Mouse (Mus musculus) liver, embryonic 15.5 days (tissue): ENCODE measurements around the gene Dll1. TPM values are rescaled to one million over a fixed set of nuclear protein-coding genes. Genes with fewer than 3 reads are reported as not detected.

Experiments
- ATAC-seq: fragments of 200-750 bp; cut with Nextera tagmentation; 2 replicates; pipeline ENCODE4 v1.8.0; 2017; ENCODE audit warnings: moderate number of reproducible peaks, mild to moderate bottlenecking, moderate library complexity; ENCODE audit not compliant: insufficient read depth
- H3K27ac ChIP-seq: fragments of 300-500 bp; sonication (generic); replicated peaks from 2 replicates; pipeline ENCODE4 v1.5.1; 2015; ENCODE audit warnings: mild to moderate bottlenecking, inconsistent platforms
- H3K27me3 ChIP-seq: fragments of 300-500 bp; sonication (generic); 2 replicates; pipeline ENCODE4 v1.6.1; 2015; ENCODE audit warnings: mild to moderate bottlenecking, inconsistent platforms
- H3K36me3 ChIP-seq: fragments of 300-500 bp; sonication (generic); replicated peaks from 2 replicates; pipeline ENCODE4 v1.6.1; 2015; ENCODE audit warnings: moderate library complexity, mild to moderate bottlenecking, inconsistent platforms
- H3K4me1 ChIP-seq: fragments of 300-500 bp; sonication (generic); replicated peaks from 2 replicates; pipeline ENCODE4 v1.6.1; 2015; ENCODE audit warnings: inconsistent platforms
- H3K4me2 ChIP-seq: fragments of 300-500 bp; sonication (generic); 2 replicates; pipeline ENCODE4 v1.6.1; 2015; ENCODE audit warnings: moderate library complexity, mild to moderate bottlenecking, inconsistent platforms
- H3K4me3 ChIP-seq: fragments of 300-500 bp; sonication (generic); replicated peaks from 2 replicates; pipeline ENCODE4 v1.5.1; 2015; ENCODE audit warnings: mild to moderate bottlenecking, inconsistent platforms
- H3K9ac ChIP-seq: fragments of 300-500 bp; sonication (generic); 2 replicates; pipeline ENCODE4 v1.6.1; 2015; ENCODE audit warnings: moderate library complexity, mild to moderate bottlenecking, inconsistent platforms
- H3K9me3 ChIP-seq: fragments of 300-500 bp; sonication (generic); replicated peaks from 2 replicates; pipeline ENCODE4 v1.6.1; 2016; ENCODE audit warnings: inconsistent platforms
- WGBS: fragments of 180-500 bp; shearing (Covaris S2); methylation state at CpG from one replicate; pipeline ENCODE4 v1.1.7; 2015; ENCODE audit warnings: mixed read lengths; ENCODE audit not compliant: insufficient replicate concordance; 5-methylcytosine and 5-hydroxymethylcytosine counted together
- polyA plus RNA-seq: library from polyadenylated mRNA; unstranded; fragments of >200 nt; fragmentation: Nextera tagmentation; extraction: Ambion mirVana; gene quantifications from 2 replicates; pipeline ENCODE4 v1.2.1, GENCODE M21; 2015

The Dll1 gene
- polyA plus RNA-seq, 1 experiment from 2014 or later: 1.5 TPM

GRCm38 (mm10) chr17:15363656-15364055 lies 13.0 kb downstream of the Dll1 start:
- Histone ChIP-seq H3K4me2 (no peak overlapping the region), H3K27ac (no peak overlapping the region), H3K36me3 (0 out of 2 replicates have a peak, but pooled peaks cover 6% of the 10 kb centered on the region), H3K4me1 (no peaks in the 10 kb centered on the region), H3K9me3 (no peaks in the 10 kb centered on the region), H3K4me3 (no peak overlapping the region), H3K27me3 (no peaks in the 10 kb centered on the region), H3K9ac (no peak overlapping the region)
- WGBS: 47% methylated on average over 3 of the region's 3 CpGs
- ATAC-seq: no peak

DNA sequence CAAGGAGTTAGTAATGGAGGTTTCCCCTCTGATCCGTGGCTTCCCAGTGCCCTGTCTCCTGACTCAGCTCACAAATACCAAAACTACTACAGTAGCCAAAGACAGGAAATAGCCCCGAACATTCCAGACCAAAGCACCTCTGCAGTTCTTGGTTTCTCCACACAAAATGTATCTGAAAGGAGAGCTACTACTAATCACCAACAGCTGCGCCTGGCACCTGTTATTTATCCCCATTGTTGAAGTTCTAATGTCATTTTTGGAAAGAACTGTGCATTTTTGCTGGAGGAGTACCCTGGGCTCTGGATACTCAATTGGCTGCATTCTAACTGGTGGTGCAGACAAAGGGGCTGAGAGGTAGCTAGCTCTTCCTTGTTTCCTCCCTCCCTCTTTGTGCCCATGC lies 19.6 kb downstream of the Dll1 start:
- WGBS: 37% methylated on average over 3 of the region's 3 CpGs
- ATAC-seq: no peak
- no peaks in the 10 kb centered on the region for H3K27me3 ChIP-seq
- H3K36me3 ChIP-seq: no peaks in the 10 kb centered on the region
- H3K4me1 ChIP-seq: no peaks in the 10 kb centered on the region
- H3K9ac ChIP-seq: no peak overlapping the region
- no peak overlapping the region for H3K4me2 ChIP-seq
- no peaks in the 10 kb centered on the region for H3K9me3 ChIP-seq
- no peak overlapping the region for H3K27ac ChIP-seq
- H3K4me3 ChIP-seq: no peak overlapping the region

DNA sequence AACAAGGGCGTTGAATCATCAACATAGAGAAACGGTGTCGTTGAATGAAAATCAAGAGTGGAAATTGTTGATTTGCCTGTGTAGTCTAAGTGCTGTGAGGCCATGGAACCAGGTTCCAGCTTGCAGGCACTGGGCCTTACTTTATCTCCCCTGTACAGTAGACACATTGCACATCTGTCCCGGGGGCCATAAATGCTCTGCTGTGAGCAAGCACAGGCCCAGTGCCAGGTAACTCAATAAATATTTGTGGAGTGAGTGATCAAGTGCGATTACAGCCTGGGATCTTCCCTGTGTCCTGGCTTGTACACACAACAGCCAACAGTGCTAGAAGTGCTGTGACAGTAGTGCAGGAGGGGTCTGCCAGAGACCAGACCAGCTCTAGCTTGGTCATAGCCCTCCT lies 20.1 kb downstream of the Dll1 start:
- H3K27me3 ChIP-seq: no peaks in the 10 kb centered on the region
- WGBS: 61% methylated on average over 5 of the region's 5 CpGs
- H3K27ac ChIP-seq: no peak overlapping the region
- H3K36me3 ChIP-seq: no peaks in the 10 kb centered on the region
- no peak for ATAC-seq
- H3K9ac ChIP-seq: no peak overlapping the region
- H3K4me3 ChIP-seq: no peak overlapping the region
- H3K4me1 ChIP-seq: no peaks in the 10 kb centered on the region
- H3K9me3 ChIP-seq: no peaks in the 10 kb centered on the region
- H3K4me2 ChIP-seq: no peak overlapping the region

- no peak overlapping the region for H3K9ac ChIP-seq
- no peak overlapping the region for H3K4me2 ChIP-seq
- H3K4me3 ChIP-seq: no peak overlapping the region
- no peaks in the 10 kb centered on the region for H3K4me1 ChIP-seq
- WGBS: 75% methylated on average over 3 of the region's 3 CpGs
- no peaks in the 10 kb centered on the region for H3K27me3 ChIP-seq
- no peak for ATAC-seq
- no peaks in the 10 kb centered on the region for H3K9me3 ChIP-seq
- no peaks in the 10 kb centered on the region for H3K36me3 ChIP-seq
- no peak overlapping the region for H3K27ac ChIP-seq
These were observed 21.6 kb downstream of the Dll1 start for GRCm38 (mm10) chr17:15355072-15355471.

- no peak overlapping the region for H3K4me2 ChIP-seq
- no peaks in the 10 kb centered on the region for H3K9me3 ChIP-seq
- no peaks in the 10 kb centered on the region for H3K27me3 ChIP-seq
- no peaks in the 10 kb centered on the region for H3K36me3 ChIP-seq
- H3K9ac ChIP-seq: no peak overlapping the region
- no peaks in the 10 kb centered on the region for H3K4me1 ChIP-seq
- H3K27ac ChIP-seq: no peak overlapping the region
- H3K4me3 ChIP-seq: no peak overlapping the region
- ATAC-seq: no peak
- 70% methylated on average over 2 of the region's 2 CpGs for WGBS
These were observed 22.7 kb downstream of the Dll1 start for GRCm38 (mm10) chr17:15354006-15354405.

DNA sequence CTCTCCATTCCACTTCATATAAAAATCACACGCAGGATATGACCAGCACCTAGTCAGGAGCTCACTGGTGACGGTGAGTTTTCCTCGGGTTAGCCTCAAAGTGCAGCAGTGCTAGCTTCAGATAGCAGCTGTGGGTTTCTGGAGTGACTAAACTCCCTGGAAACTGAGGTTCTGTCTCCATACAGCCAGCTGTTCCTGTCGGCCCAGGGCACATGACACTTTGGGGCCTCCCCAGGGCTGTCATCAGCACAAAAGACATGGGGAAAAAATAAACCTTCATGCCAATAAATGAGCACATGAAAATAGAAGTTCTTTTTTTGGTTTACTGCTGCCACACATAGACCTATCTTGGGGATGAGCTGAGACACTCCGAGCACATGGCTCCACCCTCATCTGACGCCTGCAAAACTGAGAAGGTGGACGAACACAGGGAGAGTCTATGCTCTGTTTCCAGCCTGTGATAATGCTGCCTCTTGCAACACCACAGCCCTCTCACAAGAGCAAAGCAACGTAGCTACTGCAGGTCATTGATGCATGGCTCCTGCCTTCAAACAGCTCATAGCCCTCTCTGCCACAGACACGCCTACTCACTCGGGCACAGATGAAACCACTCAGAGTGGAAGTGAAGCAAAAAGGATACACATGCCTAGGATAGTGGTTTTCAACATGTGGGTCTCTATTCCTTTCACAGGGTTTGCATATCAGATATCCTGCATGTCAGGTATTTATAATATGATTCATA lies 23.6 kb downstream of the Dll1 start:
- Histone ChIP-seq H3K4me2 (no peak overlapping the region), H3K4me3 (no peak overlapping the region), H3K9ac (no peak overlapping the region), H3K4me1 (no peaks in the 10 kb centered on the region), H3K9me3 (no peaks in the 10 kb centered on the region), H3K27me3 (no peaks in the 10 kb centered on the region), H3K27ac (no peak overlapping the region), H3K36me3 (no peaks in the 10 kb centered on the region)
- no peak for ATAC-seq
- 46% methylated on average over 10 of the region's 10 CpGs for WGBS

DNA sequence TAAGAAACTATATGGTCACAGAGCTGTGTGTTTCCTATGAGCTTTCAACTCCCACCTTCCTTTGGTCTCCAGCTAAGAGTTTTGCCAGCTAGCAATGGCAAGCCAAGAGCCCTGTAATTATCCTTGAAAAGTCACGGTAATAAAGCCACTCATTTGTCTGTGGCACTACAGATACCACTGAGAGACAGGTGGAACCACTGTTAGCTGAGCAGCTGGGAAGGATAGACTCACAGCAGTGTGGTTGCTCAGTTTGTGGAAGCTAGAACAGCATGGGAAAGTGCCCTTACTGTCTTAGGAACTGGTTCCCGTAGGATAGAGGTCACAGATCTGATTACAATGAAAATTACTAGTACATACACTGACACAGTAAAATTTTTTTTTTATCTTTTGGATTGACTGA lies 26.5 kb downstream of the Dll1 start:
- no peak overlapping the region for H3K9ac ChIP-seq
- H3K27me3 ChIP-seq: no peaks in the 10 kb centered on the region
- no peaks in the 10 kb centered on the region for H3K36me3 ChIP-seq
- no peak overlapping the region for H3K4me2 ChIP-seq
- no peak overlapping the region for H3K27ac ChIP-seq
- H3K9me3 ChIP-seq: no peaks in the 10 kb centered on the region
- no peaks in the 10 kb centered on the region for H3K4me1 ChIP-seq
- no peak overlapping the region for H3K4me3 ChIP-seq
- ATAC-seq: no peak
- WGBS: 56% methylated on average over 2 of the region's 2 CpGs

GRCm38 (mm10) chr17:15343071-15343822 lies 33.4 kb downstream of the Dll1 start:
- H3K27ac ChIP-seq: no peak overlapping the region
- H3K4me2 ChIP-seq: no peak overlapping the region
- H3K27me3 ChIP-seq: peaks cover 5% of the 10 kb centered on the region; the same call in 1 of the 2 replicates
- no peaks in the 10 kb centered on the region for H3K36me3 ChIP-seq
- no peak overlapping the region for H3K9ac ChIP-seq
- no peak overlapping the region for H3K4me3 ChIP-seq
- no peaks in the 10 kb centered on the region for H3K9me3 ChIP-seq
- ATAC-seq: no peak
- H3K4me1 ChIP-seq: no peaks in the 10 kb centered on the region
- WGBS: 39% methylated on average over 14 of the region's 14 CpGs

DNA sequence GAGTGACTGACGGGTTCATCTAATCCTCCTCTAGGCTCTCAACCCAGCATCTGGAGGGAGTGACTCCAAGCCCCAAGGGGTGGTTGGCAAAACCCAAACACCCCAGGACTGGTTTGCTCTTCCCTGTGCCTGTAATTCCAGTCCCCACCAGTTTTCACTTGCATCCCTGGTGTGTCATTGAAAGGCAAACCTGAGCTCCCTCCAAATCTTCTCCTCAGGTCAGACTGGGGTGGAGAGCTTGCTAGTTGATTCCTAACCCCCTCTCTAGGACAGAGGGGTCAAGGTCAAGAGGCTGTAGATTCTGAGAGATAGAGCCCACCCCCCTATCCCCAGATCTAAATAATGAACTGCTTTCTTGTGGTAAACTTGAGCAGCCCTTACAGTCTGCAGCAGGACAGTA lies 38.8 kb downstream of the Dll1 start:
- Histone ChIP-seq H3K4me1 (no peaks in the 10 kb centered on the region), H3K27ac (no peak overlapping the region), H3K4me3 (no peak overlapping the region), H3K9me3 (no peaks in the 10 kb centered on the region), H3K9ac (no peak overlapping the region), H3K4me2 (no peak overlapping the region), H3K27me3 (no peaks in the 10 kb centered on the region), H3K36me3 (no peaks in the 10 kb centered on the region)
- no peak for ATAC-seq
- WGBS: 64% methylated on average over 1 of the region's 1 CpGs

DNA sequence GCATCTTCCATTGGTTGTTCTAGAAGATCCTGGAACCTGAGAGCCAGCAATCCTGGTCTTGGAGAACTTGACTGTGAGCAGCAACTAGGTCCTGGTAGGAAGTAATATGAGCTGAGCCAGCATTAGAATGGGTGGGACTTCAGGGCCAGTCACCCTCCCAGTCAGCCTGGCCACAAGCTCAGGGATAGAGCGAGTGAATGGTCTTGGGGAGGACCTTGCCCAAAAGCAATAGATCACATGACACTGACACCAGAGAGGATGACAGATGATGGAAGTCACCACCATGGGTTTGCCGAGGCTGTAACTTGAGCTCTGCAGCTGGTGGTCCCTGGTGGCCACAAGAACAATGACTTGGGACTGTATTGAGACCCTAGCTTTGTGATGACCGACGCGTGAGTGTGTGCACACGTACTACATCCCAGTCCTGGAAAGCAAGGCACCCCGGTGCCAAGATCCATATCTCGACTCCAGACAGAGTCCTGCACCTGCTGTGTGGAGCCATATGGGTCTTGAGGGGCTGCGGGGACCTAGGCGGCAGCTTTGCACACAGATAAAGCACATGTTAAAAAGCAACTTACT lies 46.8 kb downstream of the Dll1 start:
- no peaks in the 10 kb centered on the region for H3K27me3 ChIP-seq
- H3K27ac ChIP-seq: no peak overlapping the region
- 65% methylated on average over 10 of the region's 10 CpGs for WGBS
- no peak overlapping the region for H3K4me3 ChIP-seq
- H3K9ac ChIP-seq: no peak overlapping the region
- no peaks in the 10 kb centered on the region for H3K36me3 ChIP-seq
- ATAC-seq: no peak
- no peaks in the 10 kb centered on the region for H3K4me1 ChIP-seq
- no peaks in the 10 kb centered on the region for H3K9me3 ChIP-seq
- no peak overlapping the region for H3K4me2 ChIP-seq

DNA sequence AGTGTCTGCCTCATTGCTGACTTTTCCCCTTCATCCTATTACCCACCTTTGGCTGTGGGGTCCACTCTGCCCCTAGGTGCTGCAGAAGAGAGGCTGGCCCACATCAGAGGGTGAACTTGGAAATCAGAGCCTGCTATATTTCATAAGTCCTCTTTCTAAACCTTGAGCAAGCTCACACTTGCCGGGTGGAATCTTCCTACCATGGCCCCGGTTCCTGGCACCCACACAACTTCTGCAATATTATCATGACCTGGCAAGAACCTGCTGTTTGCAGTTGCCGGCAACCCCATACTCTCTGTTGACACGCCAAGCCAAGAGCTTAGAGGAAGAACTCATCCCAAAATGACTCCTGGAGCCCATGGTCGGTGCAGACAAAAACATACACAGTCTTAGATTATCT lies 49.6 kb downstream of the Dll1 start:
- WGBS: 55% methylated on average over 5 of the region's 5 CpGs
- Histone ChIP-seq H3K9ac (no peak overlapping the region), H3K4me3 (no peak overlapping the region), H3K27ac (no peak overlapping the region), H3K4me1 (no peaks in the 10 kb centered on the region), H3K9me3 (no peaks in the 10 kb centered on the region), H3K36me3 (no peaks in the 10 kb centered on the region), H3K4me2 (no peak overlapping the region), H3K27me3 (no peaks in the 10 kb centered on the region)
- no peak for ATAC-seq
